Mouse (Mus musculus): Measurements from ENCODE around the gene Bex1. TPM values are rescaled to one million over a fixed set of nuclear protein-coding genes. Genes with fewer than 3 reads are reported as not detected.

Bex1 gene
- polyA plus RNA-seq, 1 experiment from 2014 or later = 187 TPM

GRCm38 (mm10) chrX:136171189-136172117, 43.9 kb downstream of the Bex1 start:
- 14% methylated on average over 24 of the region's 24 CpGs for WGBS (ENCODE audit: insufficient replicate concordance)
- peaks cover 8% of the 10 kb centered on the region for H3K4me1 ChIP-seq (replicated peaks)
- 0 out of 2 replicates have a peak, but pooled peaks cover 5% of the 10 kb centered on the region for H3K36me3 ChIP-seq (replicated peaks)
- peak overlapping the region; percentile 83 for H3K27ac ChIP-seq (replicated peaks)
- H3K9me3 ChIP-seq (replicated peaks) = no peaks in the 10 kb centered on the region
- ATAC-seq (ENCODE audit: insufficient read depth) = peak; percentile 73
- H3K9ac ChIP-seq = peak overlapping the region; percentile 62
- H3K4me3 ChIP-seq (replicated peaks) = peak overlapping the region; percentile 64
- no peaks in the 10 kb centered on the region; the same call in 1 of the 2 replicates for H3K27me3 ChIP-seq
- peak overlapping the region; percentile 68 for H3K4me2 ChIP-seq

DNA sequence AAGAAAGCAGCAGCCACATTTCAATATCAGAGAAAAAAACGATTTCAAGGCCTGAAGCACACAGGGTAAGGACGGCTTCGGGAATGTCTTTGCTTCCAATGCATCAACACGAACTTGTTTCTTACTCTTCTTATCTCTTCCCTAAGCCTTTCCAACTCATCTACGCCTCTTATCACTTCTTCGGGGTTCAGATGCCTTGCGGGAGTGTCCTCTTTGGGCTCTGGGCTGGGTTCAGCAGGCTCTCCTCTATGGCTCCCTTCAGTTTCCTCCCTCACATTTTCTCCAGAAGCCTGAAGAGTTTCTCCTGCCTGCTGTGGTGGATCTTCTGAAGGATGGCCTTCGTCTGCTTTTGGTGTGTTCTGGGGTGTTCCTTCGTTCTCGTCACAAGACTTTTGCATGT, 44.7 kb downstream of the Bex1 start:
- Histone ChIP-seq H3K27ac (replicated peaks) (peak overlapping the region; percentile 83), H3K36me3 (replicated peaks) (0 out of 2 replicates have a peak, but pooled peaks cover 5% of the 10 kb centered on the region), H3K4me3 (replicated peaks) (peak overlapping the region; percentile 64), H3K27me3 (no peaks in the 10 kb centered on the region; the same call in 1 of the 2 replicates), H3K4me2 (peak overlapping the region; percentile 68), H3K9me3 (replicated peaks) (no peaks in the 10 kb centered on the region), H3K9ac (peak overlapping the region; percentile 62; the same call in 1 of the 2 replicates), H3K4me1 (replicated peaks) (peaks cover 8% of the 10 kb centered on the region)
- 31% methylated on average over 10 of the region's 10 CpGs for WGBS (ENCODE audit: insufficient replicate concordance)
- ATAC-seq (ENCODE audit: insufficient read depth) = peak; percentile 83

Small RNA genes lying within 50 kb of the gene (microRNA-seq; reads per million reads assigned to microRNA genes)
- not detected for gene Mir6383

Other genes starting within 250 kb of the Bex1 start
- gene Arxes2, start 221.7 kb downstream of the Bex1 start, polyA plus RNA-seq (2015; fragmentation: Nextera tagmentation; extraction: Ambion mirVana) = 14.4 and 18.1 TPM in 2 replicates
- gene Arxes1, start 182.1 kb downstream of the Bex1 start, polyA plus RNA-seq (2015; fragmentation: Nextera tagmentation; extraction: Ambion mirVana) = 6.6 and 6.7 TPM in 2 replicates
- 147 and 153 TPM in 2 replicates for gene Bex2, start 147.3 kb downstream of the Bex1 start, polyA plus RNA-seq (2015; fragmentation: Nextera tagmentation; extraction: Ambion mirVana)
- gene Nxf3, start 130.3 kb downstream of the Bex1 start, polyA plus RNA-seq (2015; fragmentation: Nextera tagmentation; extraction: Ambion mirVana) = 0.15 and 0.18 TPM in 2 replicates
- 128 and 149 TPM in 2 replicates for gene Bex4, start 76.5 kb downstream of the Bex1 start, polyA plus RNA-seq (2015; fragmentation: Nextera tagmentation; extraction: Ambion mirVana)
- gene Tceal8, start 43.2 kb downstream of the Bex1 start, polyA plus RNA-seq (2015; fragmentation: Nextera tagmentation; extraction: Ambion mirVana) = 167 and 187 TPM in 2 replicates
- gene Tceal5, start 11.6 kb downstream of the Bex1 start, polyA plus RNA-seq (2015; fragmentation: Nextera tagmentation; extraction: Ambion mirVana) = 8.8 and 10.7 TPM in 2 replicates
- 8.2 and 14.3 TPM in 2 replicates for gene Tceal7, start 734 bp downstream of the Bex1 start, polyA plus RNA-seq (2015; fragmentation: Nextera tagmentation; extraction: Ambion mirVana)
- 221 and 239 TPM in 2 replicates for gene Tceal9, start 29.6 kb upstream of the Bex1 start, polyA plus RNA-seq (2015; fragmentation: Nextera tagmentation; extraction: Ambion mirVana)
- gene Bex3, start 54.7 kb upstream of the Bex1 start, polyA plus RNA-seq (2015; fragmentation: Nextera tagmentation; extraction: Ambion mirVana) = 201 and 212 TPM in 2 replicates

Measured in liver, embryonic 15.5 days (tissue).